Mouse (Mus musculus) erythroblast, embryonic 14.5 days (primary cell): Measurements from ENCODE around the gene Mthfd1.

Source experiments
- GATA1 ChIP-seq: IDR thresholded peaks from 2 replicates; pipeline ENCODE4 v1.6.1; 2012; ENCODE audit warnings: low read length, inconsistent platforms, mixed read lengths
- TAL1 ChIP-seq: IDR thresholded peaks from 3 replicates; pipeline ENCODE4 v1.6.1; 2012; ENCODE audit warnings: low read length, inconsistent platforms, mixed read lengths

DNA sequence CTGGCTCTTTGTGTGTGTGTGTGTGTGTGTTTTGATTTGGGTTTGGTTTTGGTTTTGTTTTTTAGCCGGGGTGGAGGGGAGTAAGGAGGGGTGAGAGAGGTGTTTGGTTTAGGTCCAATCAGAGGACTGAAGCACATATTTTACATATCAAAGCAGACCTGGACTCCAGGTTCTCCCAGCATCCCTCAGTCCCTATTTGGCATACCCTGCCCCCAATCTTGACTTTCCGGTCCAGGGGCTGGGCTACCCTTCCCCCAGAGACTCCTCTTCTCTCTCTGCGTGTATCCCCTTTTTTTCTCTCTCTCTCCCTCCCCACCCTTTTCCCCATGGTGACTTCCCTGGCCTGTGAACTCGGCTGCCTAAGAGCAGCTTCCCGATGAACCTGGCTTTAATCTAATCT, 40.0 kb upstream of the Mthfd1 start:
- TF ChIP-seq GATA1 (no peak), TAL1 (no peak)
